Mouse (Mus musculus): ENCODE data around the gene Pla2g5.

DNA sequence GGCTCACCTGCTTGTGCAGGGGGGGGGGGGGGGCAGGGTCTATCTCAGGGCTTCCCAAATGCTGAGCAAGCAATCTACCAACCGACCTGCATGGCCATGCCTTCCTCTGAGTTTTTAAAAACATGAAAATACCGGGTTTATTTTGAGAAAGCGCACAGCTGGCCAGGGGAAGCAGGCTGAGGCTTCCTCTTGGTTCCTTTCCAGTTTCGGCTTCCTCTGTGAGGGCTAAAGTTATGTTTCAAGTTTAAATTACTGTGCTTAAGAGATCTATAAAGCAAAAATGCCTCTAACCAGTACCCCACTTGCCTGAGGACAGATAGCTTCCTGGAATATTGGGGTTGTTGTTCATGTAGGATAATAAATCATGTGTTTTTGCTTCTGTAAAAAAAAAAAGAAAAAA lies 77.1 kb downstream of the Pla2g5 start:
- TF ChIP-seq CTCF (IDR thresholded peaks at IDR 0.05; ENCODE audit: low read depth) (no peak), EP300 (IDR thresholded peaks at IDR 0.05; ENCODE audit: low read depth) (no peak)

Data from liver, postnatal 0 days (tissue).